Mouse (Mus musculus): ENCODE data around the gene Crtac1.

Gene Crtac1

DNA sequence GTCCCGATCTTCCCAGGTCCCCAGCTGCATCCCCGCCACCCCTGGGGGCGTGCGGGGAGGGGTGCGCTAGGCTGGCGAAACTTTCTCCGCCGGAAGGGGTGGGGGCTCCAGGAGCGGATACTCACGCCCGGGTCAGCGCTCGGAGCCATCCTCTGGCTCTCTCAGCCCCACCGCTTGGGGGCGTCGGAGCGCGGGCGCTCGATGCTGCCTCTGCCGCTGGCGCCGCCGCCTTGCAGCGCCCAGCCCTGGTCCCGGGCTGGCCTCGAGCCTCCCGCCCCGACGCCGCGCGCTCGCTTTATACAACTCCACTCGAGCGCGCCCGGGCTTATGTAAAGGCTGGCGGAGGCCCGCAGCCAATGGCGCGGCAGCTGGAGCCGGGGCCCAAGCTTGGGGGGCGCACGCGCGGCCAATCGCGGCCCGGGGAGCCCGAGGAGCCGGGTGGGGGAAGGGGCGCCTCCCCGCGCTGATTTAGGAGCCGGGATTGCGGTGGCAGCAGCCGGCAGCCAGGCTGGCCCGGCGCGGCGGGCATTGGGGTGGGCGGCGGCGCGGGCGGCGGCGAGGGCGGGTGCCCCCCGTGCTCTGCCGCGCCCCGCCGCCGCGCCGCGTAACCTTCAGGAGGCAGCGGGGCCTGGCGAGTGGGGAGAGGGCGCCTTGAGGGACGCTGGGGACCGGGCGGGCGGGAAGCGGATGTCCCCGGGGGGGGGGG lies at the start of gene Crtac1:
TSS of gene Crtac1 (minus strand) at position 299 of the 706 bp plus-strand sequence.
- peak; percentile 19 to 62 for DNase-seq

DNA sequence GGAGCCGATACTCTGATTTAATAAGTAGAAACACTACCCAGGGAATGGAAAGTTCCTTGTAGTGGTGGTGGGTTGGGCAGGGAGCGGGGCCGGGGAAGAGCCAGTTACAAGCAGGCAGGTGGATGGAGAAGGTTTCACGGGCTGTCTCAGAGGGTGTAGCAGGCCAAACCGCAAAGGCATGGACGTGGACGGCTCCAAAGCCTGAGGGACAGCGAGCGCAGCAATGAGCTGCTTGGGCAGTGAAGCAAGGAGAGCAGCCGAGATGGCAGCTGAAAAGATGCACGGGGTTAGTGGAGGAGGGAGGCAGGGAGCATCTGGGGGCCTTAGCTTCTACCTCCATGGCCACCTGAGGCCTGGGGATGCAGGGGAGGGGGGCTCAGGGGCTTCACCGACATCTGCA lies 46.7 kb upstream of the Crtac1 start:
- no peak for DNase-seq

DNA sequence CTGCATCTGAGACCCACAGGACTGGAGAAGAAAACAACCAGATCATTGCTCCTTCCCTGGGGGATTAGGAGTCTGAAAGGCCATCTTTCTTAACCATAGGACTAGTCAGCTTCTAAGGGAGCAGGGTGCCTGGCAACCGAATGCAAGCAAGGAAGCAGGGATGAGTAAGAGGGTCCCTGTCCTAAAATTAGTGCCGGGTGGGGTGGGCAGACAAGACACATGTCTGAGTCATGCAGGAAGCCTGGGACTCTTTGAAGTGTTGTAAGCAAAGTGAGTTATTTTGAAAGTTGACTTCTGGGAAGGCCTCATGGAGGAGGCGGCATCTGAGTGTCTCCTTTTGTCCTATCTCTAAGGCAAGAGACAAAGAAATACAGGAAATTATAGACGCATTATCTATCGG lies 46.2 kb upstream of the Crtac1 start:
- DNase-seq: no peak

DNA sequence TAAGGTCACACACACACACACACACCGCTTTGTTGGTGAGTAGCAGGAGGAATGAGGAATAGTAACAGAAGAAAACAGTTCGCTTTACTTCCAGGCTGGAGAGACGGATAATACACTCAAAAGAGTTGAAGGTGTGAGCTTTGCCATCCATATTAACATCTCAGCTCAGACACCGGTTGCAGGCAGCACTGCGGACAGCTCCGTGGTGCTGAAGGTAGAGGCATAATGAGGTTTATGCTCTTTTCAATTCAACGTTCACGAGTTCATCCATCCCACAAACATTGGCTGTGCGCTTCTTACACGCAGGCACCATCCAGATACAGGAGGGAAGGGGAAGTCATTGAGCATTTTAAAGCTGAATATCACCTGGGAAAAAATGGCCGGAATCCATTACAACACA lies 41.2 kb upstream of the Crtac1 start:
- DNase-seq: no peak

DNA sequence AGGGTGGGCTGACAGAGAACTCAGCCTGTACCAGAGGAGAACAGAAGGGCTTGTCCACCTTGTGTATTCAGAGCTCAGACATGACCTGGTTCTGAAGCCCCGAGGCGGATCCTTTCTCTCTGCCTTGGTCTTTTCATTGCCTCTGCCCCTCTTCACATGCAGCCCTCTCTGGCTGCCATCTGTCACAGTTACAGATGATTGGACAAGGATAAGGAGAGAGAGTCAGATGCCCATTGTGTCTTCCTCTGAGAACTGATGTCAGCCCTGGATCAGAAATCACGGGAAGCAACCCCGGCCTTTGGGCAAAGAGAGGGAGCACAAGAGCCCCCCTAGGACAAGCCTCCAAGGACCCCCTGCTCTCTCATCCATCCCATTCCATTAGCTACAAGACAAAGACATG lies 40.0 kb upstream of the Crtac1 start:
- DNase-seq: no peak

DNA sequence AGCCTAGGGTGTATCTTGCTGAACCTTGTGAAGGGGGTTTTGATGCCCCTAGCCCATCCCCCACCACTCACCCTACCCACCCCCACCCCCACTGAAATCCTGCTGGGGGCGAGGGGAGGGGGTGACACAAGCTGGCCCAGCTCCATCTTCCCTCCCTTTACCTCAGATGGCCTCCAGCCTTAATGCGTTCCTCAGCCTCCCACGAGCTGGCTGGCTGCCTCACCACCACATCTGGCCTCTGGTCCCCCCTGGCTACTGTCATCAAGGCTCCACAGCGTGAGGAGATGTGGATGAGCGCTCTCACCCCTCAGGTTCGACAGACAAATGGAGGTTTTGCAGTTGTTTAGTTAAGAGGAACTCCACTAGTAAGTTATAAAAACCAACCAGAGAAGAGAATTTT lies 30.3 kb upstream of the Crtac1 start:
- DNase-seq: no peak

DNA sequence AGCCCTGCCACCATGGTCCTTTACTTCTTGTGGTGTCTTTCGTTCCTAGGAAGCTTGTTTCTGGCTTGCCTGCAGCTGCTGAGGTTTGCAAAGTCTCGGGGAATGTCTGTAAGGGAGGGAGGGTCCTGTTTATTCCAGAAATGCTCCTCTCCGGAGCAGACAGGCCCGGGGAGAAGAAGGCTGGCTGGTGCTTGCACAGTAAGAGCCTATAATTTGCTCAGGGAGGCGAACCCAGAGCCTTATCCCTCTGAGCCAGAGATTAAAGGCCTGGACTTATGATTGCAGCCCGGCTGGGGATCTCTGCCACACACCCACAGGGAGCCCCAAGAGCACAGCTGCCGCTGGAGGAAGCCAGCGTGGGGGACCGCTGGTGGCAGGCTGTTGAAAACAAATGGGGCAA lies 29.8 kb upstream of the Crtac1 start:
- no peak for DNase-seq

DNA sequence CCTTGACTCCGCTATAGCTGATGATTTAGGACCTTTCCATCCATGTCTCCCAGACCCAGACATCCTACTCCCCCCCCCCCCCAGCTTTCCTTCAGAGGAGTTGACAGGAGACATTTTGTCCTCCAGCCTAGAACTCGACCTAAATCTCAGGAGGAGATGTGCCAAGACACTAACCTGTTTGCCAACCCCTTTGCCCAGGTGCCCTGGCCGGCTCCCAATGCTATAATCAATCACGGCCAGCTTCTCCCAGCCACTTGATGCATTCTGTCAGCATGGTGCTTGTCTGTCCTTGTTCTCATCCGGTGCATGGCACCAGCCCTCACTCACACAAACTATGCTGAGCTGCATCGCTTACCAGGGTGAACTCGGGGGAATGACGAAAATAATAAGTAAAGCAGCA lies 27.9 kb upstream of the Crtac1 start:
- DNase-seq: no peak

DNA sequence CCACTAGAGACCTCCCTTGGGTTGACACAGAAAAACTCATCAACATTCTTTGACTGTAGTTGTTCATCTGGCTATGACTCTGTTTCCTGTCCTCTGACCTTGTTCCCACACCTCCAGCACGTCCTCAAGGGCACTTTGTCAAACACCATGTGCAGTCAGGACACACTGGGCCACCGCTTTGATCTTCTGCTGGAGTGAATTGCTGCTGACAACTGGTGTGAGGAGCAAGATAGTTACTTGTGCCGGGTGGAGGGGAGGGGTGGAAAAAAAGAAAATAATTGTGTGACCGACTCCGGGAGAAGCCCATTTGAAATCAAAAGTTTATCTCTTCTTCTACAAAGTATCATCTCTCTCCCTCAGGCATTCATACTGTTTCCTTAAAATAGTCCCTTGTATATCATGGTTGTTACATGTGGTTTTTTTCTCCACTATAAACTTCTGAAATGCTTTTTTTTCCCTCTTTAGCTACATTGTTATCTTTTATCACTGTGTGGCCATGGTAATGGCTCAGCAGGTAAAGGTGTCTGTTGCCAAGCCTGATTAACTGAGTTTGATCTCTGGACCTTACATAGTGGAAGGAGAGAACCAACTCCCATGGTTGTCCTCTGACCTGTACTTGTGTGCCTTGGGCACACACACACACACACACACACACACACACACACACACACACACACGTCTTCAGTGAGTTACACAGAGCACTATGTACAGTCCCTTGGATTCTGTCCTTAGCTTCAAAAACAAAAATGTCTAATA lies 23.1 kb upstream of the Crtac1 start:
- no peak for DNase-seq

DNA sequence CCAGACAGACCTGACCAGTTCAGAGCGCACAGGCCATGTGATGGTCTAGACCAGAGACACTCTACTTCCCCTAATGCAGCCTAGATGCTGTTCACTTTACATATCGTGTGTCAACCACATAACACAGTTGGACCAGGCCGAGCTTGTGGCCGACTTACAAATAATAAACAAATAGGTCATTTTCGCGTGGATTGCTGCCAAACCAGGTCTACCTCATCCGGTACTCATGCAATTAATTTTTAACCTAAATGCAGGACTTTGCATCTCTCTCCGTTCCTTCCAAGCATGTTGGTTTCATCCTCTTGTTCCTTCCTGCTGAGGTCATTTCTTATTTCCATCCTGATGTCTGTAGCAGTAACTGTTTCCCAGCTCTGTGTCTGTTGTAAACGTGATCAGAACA lies 22.4 kb upstream of the Crtac1 start:
- no peak for DNase-seq

DNA sequence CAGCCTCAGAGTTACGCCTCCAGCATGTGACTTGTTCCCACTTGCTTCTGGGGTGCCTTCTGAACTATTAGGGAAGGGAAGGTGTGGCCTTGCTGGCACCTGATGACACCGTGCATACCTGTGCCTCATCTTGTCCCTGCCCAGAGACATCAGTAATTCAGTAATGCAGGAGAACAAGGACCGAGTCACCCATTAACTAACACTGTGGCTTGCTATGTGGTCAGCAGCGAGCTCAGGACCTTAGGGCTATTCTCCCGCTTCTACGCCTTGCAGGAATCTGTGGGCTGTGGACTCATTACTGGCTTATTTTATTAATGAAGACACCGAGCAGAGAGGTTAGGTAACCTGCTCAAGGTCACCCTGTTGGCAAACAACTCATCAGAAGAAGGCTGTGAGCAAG lies 21.0 kb upstream of the Crtac1 start:
- DNase-seq: no peak

DNA sequence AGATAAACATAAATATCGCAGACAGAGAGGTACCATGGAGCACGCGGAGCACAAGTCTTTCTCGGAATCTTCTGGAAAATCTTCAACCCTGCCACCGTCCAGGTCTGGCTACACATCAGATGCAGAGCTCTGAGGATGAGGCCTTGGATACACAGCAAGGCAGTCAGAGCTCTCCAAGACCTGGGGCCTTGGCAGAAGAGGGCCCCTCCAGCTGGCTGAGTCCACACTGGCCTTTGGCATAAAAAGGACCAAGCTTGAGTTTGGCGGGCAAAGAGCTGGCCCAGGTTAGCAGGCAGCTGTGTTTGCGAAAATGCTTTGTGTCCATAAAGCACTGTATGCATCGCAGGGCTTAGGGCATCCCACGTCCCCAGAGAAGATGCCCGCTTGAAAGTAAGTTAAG lies 17.0 kb upstream of the Crtac1 start:
- DNase-seq: no peak

DNA sequence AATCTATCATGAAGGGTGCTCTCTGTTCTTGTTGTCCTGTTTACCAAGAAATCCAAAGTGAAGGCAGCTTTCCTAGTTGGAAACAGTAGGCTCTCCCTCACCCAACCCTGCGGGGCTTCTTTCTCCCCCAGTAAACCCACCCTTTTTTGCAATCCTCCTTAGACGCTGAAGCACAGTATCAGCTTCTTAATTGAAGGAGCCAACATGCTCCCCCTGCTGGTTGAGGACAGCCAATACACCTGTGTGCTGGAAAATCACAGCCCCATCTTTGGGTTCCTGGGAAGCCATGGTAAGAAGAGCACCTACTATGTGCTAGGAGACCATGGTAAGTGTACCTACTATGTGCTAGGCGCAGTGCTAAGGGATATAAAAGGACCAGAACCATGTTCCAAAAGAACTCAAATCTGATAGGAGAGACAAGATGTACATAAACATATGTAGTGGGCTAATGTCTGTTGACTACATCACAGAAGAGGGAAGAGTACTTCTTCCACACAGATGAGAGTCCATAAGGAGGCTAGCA lies 12.4 kb upstream of the Crtac1 start:
- DNase-seq: peak in 1 of 2 experiments; percentile 18

DNA sequence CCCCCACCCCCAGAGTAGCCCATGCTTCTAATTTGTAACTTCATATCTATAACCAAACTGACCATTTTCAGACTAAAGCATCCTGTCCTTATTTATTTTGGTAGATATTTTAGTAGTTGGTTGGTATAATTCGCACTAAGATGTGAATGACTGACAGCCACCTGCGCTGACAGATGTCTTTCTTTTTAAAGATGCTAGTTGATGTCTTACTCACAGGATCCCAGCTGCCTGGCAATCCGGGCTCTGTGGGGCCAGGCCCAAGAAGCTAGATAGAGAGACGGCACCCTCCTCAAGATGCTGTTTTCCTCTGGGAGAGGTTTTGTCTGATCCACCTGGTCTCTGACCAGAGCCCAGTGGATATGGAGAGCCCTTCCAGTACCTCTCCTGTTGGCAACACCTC lies 11.7 kb upstream of the Crtac1 start:
- DNase-seq: no peak

DNA sequence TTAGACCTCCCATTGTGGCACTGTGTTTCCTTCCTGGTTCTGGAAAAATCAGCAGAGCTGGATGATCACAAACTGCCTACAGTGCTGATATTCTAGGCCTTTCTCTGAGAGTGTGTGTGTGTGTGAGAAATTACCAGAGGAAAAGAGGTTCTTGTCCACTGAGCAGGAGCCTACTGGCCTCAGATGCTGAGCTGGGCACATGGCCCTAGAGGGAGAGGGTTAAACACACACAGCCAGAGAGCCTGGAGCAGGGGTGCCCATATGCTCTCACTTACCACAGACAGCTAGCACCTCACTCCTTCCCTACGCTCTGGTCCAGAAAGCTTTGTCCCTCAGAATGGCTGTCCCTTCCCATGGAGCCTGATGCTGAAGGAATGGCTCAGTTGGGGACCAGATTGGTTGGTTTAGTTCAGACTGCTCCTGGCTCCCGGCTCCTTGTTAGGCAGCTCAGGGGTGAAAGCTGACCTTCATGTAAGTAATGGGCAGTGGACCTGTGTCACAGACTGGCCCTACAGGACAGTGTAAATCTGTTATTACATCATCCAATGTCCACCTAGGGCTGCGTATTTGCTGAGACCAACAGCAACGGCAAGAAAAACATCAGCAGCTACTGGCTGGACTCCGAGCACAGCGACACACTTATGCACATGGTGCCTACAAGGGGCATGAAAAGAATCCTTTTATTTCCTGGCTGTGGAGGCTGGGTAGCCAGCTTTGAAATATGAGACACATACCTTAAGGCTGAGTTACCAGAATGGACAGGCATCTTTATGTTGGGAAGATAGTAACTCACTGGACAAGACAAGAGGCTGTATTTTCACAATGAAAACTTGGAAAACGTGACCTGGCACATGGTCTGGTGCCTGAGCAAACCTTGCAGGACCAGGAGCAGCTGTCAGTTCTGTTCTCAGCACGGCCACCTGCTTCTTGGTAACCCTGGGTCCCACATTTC lies 10.9 kb upstream of the Crtac1 start:
- no peak for DNase-seq

DNA sequence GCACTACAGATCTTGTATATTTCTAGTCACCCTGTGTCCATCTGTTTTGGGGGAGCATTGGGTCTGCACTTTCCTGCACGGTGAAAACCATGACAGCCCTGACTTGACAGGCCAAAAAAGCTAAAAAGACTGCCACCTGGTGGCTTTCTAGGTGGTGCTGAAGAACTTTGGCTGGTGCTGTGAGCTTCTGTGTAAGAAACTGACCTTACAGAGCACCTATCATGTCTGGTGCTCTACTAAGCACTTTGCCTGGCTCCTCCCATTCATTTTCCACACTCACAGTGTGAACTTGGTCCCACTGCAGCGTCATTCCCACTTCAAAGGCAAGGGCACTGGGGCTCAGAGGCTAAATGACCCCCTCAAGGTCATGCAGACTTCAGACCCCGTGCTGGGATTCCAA lies 8.5 kb upstream of the Crtac1 start:
- DNase-seq: no peak

DNA sequence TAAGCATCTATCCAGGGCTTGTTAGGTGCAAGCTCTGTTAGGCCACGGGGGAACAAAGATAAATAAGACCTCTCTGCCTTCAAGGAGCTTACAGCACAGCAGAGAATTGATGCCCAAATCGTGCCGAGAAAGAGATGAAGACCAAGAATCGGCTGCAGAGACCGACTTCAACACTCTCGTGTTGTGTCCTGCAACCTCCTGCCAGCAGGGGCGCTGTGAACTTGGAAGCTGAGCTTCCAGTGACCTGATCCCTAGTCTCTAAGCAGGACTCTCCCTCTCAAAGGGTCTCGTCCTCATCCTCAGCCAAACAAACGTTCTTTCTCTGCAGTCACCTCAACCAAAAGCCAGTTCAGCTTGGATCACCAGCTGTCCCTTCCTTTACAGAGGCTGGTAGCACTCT lies 7.8 kb upstream of the Crtac1 start:
- DNase-seq: no peak

DNA sequence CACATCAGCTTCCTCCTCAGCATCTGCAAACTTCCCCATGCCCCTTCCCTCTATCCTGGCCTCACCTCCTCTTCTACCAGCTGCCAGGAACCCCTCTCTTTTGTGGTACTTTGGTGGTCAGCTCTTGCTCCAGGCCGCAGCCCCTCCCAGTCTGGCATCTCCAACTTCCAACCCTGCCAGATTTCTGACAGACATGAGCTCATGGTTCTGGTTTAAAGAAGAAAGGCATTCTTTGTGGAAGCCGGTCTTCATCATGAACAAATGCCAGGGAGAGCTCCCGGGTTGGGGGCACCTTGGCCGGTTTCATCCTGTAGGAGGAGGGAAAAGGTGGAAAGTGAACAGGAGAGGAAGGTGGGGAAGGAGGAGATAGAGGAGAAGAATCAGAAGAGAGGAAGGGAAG lies 4.0 kb upstream of the Crtac1 start:
- DNase-seq: no peak

DNA sequence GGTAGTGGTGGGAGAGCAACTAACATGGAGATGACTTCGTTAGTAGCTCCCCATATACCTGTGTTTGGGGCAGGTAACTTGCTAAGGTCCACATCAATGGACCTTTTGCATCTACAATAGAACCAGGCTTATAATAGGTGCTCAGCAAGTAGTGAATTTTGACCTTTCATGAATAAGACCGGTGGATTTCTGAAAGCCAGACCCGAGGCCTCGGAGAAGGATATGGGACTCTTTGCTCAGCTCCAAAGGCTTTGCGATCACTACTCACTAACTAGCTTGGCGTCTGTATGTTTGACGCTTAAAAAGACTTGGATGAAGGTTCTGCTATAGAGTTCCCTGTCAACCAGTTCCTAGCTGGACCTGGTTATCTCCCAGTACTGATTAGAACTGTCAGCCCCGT lies 1.2 kb upstream of the Crtac1 start:
- DNase-seq: no peak

DNA sequence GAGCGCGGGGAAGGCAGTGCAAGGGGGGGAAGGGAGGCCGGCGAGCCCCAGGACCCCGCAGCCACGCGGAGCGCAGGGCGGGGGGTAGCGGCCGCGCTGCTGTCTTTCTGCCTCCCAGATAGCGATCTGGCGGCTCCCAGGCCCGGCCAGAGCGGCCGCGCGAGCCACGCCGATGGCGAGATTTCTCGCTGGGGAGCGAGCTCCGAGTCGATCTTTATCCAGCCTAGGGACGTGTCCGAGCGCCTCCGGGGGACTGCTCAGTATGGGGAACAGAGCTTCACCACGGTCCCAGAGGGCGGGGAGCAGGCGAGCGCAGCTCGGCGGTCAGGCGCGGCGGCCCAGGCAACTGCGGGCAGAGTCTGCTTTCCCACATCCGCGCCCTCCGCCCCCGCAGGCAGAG lies 608 bp upstream of the Crtac1 start:
- DNase-seq: peak; percentile 15 to 30

DNA sequence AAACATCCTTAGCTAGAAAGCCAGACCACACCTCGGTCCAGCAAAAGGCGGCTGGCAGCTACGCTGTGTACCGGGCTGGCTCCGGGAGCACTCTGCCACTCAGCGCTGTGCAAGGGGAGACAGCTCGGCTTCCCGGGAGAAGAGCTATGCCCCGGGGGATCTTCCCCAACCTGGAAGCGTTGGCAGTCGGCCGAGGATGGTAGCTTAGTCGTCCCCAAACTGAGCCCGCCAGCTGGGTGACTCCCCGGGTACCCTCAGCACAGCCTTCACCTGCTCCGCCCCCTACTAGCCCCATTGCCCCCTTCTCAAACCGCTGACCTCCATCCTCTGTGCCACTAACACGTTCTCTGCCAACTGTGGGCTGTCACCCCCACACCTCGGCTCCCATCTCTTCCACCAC lies 602 bp downstream of the Crtac1 start:
- DNase-seq: no peak

DNA sequence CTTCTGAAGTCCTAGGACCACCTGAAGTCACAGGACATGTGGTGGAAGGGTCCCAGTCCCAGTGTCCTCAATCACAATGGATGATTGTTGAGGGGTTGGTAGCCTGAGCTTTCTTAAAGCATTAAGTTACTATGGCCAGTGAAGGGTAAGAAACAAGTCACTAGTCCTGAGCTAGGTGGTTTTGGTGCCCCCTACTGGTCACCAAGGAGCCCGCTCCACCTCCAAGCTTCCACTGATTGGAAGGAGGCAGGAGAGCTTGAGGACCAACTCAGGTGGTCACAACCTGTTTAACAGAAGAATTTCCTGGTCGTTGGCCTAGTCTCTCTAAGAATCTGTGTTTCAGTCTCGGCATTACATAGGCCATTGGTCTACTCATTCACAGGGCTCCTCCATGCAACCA lies 2.2 kb downstream of the Crtac1 start:
- peak in 1 of 2 experiments; percentile 25 for DNase-seq

DNA sequence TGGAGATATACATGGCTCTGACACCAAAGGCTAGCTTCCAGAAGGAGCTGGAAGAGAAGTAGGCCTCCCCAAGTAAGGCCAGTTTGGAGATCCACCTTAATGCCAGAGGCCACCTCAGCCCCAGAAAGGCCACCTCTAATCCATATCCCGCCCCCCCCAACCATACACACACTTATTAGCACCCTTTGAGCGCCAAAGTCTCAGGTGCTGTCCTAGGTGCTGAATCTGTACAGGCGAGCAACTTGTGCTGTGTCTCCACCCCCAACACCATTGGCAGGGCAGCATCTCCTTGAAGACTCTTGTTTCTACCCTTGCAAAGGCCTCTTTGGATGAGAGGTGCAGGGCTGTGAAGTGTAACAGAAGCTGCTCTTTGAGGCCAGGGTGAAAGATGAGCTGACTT lies 6.4 kb downstream of the Crtac1 start:
- DNase-seq: no peak

Measured in lung, postnatal 4 days (tissue).